Mouse (Mus musculus): ENCODE data around the gene Nr1i3.
"Not testable (repeated sequence)": the region's sequence is repeated elsewhere in the genome, so short reads cannot be mapped to it uniquely, and the experiment has no call there.

Gene Nr1i3

DNA sequence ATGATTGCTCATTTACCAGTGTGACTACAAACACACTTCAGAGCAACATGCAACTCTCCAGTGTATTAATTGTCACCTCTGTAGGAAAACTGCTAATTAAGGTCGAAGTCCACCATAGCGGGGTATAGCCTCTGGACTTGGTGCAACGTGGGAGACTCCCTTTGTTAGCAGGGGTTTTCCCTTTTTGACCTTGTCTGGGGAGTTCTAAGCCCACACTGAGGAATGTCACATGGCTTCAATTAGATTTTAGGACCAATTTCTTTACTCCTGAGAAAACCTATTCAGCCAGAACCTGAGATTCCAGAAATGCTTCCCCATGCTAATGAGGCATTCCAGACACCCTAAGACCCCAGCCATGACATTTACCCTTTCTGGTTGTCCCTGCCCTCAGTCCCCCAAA is 16.4 kb downstream of the Nr1i3 start:
- DNase-seq (ENCODE audit: low spot score in 2 of 2), result no peak

DNA sequence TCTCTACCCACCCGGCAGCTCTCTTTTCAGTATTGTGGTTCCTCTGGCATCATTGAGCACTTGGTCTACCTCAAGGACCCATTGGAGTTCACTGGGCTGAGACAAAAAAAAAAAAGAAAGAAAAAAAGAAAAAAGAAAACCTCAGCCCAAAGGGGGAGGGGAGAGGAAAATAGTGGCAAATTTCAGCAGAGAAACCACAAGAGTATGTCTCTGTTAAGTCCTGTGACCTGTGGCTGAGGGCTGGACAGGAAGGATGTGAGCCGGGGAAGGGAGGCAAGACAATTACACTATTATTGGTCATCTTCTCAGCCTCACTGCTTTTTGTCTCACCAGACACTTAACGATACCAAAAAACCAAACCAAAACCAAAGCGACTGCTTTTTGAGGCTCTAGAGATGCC is 18.1 kb downstream of the Nr1i3 start:
- no peak for DNase-seq (ENCODE audit: low spot score in 2 of 2)

DNA sequence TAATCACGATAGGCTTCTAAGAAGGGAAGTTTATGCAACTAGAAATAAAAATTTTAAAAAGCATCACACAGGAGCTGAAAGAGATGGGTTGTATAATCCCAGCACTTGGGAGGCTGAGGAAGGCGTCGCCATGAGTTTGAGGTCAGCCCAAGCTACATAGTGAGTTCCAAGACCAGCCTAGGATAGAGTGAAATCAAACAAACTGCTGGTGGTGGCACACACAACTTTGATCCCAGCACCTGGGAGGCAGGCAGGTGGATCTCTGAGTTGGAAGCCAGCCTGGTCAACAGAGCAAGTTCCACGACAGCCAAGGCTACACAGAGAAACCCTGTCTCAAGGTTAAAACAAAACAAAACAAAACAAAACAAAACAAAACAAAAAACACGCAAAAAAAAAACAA is 18.6 kb downstream of the Nr1i3 start:
- DNase-seq (ENCODE audit: low spot score in 2 of 2), result no peak

DNA sequence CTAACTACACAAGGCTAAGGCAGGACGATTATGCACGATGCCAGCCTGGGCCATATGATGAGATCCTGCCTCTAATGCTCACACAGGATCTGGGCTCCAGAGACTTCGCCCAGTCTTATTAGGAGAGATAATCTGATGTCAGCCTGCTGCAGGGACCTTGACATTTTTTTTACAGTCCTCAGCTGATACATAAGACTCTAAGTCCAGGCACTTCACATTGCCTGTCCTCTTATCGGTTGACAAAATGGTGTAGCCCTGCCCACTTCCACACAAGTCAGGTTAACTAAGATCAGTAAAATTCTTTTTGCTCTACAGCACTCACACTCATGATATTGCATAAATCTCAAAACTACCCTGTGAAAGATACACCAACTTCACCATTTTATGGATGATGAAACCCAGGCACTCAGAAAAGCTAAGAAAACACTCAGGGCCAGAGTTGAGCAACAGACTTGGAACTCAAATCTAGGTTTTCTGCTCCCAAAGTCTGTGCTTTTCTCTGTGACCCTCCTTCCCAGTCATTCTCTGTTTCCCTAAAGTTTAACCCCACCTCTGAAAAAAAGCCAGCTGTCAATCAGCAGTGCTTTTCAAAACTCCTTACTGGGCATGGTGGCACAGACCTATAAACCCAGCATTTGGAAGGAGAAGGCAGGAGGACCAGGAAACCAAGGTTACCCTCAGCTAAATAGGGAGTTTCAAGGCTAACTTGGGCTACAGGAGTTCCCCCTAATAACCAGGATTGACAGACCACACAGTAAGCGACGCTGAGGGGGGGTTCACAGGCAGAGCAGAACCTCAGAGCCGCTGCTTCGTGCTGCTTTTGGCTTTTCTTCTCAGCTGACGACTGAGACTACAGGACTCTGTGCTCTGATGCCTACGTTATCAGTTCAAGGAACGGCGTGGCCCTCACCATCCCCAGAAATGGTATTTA is 19.3 kb downstream of the Nr1i3 start:
- DNase-seq (ENCODE audit: low spot score in 2 of 2), result no peak

DNA sequence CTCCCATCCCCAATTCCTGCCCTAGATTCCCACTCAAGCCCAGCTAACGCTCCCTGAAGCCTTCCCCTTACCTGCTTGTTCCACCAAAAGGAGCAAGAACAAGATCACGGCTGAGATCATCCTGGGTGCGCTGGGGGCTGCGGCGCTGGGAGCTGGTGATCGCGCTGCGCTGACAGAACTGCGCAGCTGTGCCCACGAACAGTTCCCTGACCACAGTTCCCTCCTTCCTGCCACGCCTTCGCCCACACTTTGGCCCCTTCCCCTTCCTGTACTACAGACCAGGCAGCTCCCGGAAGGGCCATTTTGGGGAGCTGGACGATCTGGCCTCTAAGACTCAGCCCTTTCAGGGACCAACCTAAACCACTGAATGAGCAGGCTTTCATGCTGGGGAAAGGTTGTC is 20.4 kb downstream of the Nr1i3 start, which contains the start of gene Fcer1g:
TSS of gene Fcer1g (minus strand) at position 240 of the 400 bp plus-strand sequence.
- no peak for DNase-seq (ENCODE audit: low spot score in 2 of 2)

DNA sequence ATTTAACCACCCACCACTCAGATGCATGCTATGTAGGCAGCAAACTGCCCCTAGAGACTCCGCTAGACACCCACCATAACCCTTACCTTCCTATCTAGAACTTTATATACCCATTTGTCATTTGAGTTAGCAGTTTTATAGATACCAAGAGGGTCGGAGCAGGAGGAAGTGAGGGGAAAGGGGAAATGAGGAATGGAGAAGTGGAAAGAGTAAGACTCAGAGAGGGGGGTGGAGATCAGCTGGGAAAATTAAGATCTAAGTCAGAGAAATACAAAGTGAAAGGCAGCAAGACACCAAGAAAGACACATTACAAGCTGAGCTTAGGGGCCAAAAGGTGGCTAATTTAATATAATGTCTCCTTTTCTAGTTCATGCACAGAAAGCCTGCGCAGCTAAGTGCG is 20.8 kb downstream of the Nr1i3 start:
- DNase-seq (ENCODE audit: low spot score in 2 of 2), result no peak

DNA sequence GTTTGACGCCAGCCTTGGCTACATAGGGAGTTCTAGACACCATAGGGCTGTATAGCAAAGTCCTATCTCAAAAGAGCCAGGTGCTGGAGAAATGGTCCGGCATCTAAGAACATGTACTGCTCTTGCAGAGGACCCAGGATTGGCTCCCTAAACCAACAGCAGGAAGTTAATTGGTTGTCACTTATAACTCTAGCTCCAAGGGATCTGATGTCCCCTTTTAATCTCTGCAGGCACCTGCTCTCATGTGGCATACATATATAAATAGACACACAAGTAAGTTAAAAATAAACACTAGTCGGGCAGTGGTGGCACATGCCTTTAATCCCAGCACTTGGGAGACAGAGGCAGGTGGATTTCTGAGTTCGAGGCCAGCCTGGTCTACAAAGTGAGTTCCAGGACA is 22.0 kb downstream of the Nr1i3 start:
- no peak for DNase-seq (ENCODE audit: low spot score in 2 of 2)

DNA sequence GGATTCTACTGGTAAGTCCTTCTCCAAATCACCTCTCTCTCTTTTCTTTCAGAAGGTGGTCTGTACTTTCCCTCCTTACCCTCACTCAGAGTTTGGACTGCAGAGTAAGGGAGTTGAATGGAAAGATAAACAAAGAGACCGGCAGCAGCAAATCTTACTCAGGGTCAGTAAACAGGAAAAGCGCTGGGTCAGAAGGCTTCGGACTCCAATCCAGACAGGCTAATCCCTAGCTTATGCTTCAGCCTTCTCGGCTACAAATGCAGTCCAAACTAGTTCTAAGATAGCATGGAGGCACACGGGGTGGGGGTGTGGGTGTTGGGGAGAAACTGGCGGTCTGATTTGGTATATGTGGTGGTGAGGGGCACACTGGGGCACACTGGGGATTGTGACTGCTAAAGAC is 23.7 kb downstream of the Nr1i3 start:
- no peak for DNase-seq (ENCODE audit: low spot score in 2 of 2)

DNA sequence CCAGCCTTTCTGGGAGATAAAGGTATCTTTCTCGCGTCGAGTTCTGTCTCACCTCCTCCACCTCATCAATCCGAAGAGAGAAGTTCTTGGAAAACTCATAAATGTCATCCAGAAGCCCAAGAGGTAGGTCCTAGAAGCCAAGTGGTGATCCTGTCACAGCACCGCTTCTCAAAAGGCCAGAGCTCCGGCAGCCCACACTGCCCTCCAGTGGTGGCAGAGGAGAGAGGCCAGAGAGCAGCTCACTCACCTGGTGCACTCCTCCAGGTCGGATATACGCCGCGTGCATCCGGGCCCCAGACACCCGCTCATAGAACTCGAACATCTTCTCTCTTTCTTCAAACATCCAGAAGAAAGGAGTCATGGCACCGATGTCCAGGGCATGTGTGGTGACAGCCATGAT is 24.7 kb downstream of the Nr1i3 start:
- peak; percentile 41 to 51 for DNase-seq (ENCODE audit: low spot score in 2 of 2)

DNA sequence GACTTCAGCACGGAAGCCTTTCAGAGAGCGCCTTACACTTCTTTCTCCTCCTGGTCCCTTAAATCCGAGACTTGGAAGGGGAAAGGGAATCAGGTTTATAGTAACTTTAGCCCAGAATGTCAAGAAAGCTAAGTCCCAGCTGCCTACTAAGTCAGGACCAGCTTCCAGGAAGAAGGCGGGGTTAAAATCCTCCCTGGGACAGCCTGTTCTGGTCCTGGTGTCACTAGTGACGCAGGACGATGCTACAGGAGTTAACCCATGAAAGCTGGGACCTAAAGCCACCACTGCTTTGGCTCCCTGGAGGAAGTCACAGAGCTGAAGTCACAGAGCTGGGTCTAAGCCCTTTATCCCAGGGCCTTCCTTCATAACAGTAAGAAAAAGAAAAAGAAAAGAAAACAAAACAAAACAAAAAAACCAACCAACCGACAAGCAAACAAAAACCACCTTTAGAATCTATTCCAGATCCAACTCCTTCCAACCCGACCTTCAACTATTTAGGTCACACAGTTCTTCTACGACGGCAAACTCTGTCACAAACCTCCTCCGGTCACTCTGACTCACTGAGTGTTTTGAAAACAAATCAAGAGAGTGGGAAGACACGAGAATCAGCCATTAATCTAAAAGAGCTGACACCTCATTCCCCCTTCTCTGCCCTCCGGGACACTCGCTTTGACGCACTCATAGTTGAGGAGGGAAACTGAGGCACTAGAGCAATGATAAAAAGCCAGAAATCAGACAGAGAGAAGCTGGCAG is 26.4 kb downstream of the Nr1i3 start:
- no peak for DNase-seq (ENCODE audit: low spot score in 2 of 2)

DNA sequence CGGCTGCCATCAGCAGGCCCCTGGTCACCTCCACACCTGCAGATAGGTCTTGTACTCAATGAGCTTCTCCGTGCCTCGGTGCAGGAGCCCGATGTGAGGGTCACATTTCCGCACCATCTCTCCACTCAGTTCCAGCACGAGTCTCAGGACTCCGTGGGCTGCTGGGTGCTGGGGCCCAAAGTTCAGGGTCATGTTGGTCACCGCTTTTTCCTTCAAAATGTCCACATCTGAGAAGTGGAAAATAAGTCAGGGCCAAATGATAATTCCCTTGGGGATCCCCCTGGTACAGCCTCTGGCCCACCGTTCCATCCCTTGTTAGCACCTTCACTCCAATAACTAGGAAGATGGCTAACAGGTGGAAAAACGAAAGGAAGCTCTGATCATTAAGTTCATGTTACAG is 27.1 kb downstream of the Nr1i3 start:
- DNase-seq (ENCODE audit: low spot score in 2 of 2), result no peak

DNA sequence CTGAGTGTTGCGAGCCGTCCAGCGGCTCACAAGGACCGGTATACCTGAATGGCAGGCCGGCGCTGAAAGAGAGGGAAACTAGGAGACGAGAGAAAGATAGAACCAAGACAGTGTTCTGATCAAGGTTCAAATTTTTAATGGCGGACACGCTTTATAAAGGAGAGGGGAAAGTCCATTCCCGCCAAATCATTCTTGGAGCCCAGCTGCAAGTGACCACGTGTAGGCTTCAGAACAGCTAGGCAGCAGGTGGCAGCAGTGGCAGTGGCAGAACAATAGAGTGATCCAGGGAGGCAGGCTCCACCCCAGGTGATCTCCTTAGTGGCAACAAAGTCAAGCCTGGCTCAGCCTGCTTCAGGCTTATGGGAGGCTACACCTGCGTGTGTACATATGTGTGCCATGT is 28.2 kb downstream of the Nr1i3 start:
- not testable (repeated sequence) for DNase-seq (ENCODE audit: low spot score in 2 of 2)

DNA sequence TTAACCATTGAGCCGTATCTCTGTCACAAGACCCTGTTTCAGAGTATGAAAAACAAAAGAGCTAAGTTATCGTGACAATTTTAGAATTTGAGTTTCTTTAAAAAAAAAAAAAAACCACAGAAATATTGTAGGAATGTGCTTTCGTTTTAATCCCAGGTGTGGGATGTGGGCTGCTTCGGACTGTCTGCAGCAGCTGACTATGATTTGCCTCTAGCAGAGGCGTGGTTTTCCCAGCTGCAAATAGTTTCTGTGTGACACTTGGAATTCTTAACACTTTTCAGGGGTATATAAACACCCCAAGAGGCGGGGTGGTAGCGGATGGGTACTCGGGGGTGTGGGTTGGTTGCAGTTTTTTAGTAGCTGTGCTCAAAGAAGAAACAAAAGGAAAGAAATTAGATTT is 31.6 kb downstream of the Nr1i3 start:
- no peak for DNase-seq (ENCODE audit: low spot score in 2 of 2)

DNA sequence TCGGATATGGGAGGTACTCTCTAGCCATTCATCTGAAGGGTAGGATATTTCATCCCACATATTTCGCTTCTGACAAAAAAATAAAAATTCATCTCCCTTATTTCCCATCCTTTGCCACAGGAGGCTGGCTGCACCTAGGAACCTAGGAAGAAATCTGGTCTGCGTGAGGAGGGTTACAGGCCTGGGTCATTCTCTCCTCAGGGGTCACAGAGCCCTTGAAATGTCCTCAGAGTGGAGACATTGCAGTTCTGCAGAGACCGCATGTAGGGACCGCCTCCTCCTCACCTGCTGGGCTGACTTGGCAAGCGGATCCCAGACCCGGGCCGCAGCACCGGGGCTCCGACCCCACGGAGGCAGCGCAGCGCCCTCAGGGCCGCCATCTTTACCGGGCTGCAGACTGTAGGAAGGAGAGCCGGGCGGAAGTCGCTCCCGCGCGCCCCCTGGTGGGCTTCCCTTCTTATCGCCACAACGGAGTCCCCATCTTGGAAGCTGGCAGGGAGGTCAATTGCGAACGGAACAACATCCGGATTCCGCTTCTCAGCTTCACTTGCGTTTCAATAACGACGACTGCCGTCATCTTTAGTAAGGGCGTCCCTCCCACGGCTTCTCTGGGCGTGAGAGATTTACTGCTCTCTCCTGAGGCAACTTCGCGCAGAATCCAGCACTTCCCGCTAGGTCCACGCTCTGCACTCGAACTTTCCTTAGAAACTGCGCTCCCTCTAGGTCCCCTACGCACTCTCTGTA is 33.1 kb downstream of the Nr1i3 start:
- peak; percentile 97 to 98 for DNase-seq (ENCODE audit: low spot score in 2 of 2)

DNA sequence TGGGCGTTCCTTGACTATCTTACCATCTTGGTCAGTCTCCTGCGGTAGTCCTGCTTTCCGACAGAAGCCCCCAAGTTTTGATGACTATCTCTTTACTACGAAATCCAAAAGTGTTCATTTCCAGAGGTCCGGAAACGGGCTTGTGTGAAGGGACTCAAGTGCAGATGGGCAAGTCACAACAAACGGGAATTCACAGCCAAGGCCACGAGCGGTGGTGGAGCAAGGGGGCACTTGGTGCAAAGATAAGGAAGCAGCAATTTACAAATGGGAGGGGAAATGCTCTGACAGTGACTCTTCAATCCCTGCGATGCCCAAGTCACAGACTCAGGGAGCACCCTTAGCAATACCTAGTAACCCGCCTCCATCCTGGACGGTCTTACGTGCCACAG is 33.7 kb downstream of the Nr1i3 start:
- no peak for DNase-seq (ENCODE audit: low spot score in 2 of 2)

DNA sequence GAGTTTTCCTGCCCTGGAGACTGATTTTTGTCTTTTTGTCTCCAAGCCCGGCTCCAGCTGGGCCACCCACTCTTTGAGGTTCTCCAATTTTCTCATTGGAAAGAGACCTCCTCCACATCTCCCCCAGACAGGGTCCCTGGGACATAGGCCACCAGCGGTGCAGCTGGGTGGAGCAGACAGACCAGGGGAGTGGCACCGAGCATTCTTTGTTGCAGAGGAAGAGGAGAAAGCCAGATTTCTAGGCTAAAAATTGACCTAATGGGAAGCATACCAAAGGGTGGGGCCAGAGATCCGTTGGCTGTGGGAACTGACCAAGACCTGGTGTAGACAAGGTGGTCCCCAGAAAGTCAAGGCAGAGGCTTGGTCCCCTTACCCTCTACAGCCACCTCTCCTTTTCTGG is 34.1 kb downstream of the Nr1i3 start:
- DNase-seq (ENCODE audit: low spot score in 2 of 2), result no peak

DNA sequence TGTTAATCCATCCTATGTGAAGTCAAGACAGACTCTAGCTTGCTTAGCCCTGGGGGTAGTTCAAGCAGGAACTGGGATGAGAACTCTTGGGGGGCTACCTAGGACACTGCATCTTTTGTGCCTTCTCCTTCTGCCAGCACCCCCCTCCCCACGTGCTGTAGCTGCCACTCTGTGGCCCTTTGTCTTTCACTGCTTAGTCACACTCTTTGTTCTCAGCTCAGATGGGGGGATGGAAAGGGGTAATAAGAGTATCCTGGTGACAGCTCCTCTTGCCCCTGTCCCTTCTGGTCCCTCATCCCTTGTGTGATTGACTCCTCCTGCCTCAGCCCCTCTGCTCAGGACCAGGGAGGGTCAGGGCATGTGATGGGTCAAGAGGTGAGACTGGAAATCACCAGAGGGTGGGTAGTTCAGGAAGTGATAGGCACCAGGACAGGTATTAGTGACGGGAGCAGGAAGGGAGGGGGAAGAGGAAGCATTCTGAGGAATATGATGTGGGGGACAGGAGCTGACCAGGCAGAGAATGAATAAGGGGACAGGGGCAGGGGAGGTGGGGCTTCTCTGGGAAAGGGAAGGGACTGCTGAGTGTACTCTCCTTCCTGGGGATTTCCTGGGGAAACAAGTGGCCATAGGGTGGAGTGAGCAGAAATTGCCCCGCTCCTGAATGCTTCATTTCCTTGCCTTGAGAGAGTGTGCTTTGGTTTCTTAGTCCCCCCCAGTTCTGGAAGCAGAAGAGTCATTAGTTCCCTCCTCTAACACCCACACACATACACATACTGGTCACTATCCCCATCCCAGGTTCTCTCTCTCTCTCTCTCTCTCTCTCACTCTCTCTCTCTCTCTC is 34.8 kb downstream of the Nr1i3 start:
- no peak for DNase-seq (ENCODE audit: low spot score in 2 of 2)

DNA sequence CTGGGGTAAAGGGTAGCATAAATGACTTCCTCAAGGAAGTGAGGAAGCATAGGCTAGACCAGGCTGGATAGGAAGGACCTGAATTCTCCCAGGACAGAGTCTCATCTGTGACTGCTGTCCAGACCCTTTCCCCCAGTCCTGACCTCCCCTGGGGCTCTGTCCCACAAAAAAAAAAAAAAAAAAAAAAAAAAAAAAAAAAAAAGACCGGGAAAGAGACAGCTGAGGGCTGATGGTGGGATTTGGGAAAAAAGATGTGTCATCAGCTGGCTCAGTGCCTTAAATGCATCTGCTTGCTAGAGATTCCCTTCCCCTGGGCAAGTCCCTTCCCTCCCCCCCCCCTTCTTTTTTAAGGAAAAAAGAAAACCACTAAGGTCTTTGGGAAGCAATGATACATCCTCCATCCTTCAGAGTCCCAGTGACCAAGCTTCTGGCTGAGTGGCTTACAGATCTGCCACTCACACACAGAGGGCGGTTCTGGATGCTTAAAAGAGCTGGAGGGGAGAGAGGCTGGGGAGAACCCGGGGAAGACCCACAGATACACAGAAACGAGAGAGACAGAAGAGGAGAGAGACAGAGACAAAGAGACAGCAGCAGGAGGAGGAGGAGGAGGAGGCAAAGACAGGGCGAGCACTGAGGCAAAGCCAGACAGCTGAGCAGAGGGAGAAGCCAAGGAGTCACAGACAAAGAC is 36.3 kb downstream of the Nr1i3 start, which contains the start of gene Adamts4:
TSS of gene Adamts4 (plus strand) at position 509 of the 688 bp plus-strand sequence.
- peak in 1 of 2 experiments; percentile 63 for DNase-seq (ENCODE audit: low spot score in 2 of 2)

DNA sequence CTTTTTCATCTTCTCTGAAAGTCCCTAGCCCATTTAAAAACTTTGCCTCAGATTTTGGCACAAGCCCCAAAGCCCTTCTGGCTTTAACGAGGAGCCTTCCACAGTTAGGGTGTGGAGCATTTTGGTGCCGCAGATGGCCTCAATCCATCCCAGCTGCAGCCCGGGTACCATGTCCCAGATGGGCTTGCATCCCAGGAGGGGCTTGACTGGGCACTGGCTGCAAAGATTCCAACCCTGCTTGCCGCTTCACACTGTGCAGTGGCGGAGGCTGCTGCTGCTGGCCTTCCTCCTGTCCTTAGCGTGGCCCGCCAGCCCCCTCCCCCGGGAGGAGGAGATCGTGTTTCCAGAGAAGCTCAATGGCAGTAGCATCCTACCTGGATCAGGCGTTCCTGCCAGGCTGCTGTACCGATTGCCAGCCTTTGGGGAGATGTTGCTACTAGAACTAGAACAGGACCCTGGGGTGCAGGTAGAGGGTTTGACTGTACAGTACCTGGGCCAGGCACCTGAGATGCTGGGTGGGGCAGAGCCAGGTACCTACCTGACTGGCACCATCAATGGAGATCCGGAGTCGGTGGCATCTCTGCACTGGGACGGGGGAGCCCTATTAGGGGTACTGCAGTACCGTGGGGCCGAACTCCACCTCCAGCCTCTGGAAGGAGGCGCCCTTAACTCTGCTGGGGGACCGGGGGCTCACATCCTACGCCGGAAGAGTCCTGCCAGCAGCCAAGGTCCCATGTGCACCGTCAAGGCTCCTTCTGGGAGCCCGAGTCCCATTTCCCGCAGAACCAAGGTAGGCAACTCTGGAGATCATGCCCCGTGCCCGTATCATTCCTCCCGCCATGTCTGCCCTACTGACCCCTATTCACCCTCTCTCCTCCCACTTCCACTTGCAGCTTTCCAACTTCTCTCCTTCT is 37.2 kb downstream of the Nr1i3 start, which contains the start of gene Ndufs2:
TSS of gene Ndufs2 (minus strand) at position 709 of the 914 bp plus-strand sequence.
- DNase-seq (ENCODE audit: low spot score in 2 of 2), result no peak

Measured in right cerebral cortex, adult 2 months (tissue).